Mouse (Mus musculus): ENCODE results near the gene Gnl1.
A peak's percentile ranks its signal among the peaks of the same experiment; 100 is the strongest.
"Not testable (repeated sequence)": the region's sequence is repeated elsewhere in the genome, so short reads cannot be mapped to it uniquely, and the experiment has no call there.

Gnl1 gene

GRCm38 (mm10) chr17:35994879-35995240 lies 15.2 kb downstream of the Gnl1 start:
- DNase-seq: no peak

GRCm38 (mm10) chr17:35996949-35997348 lies 17.3 kb downstream of the Gnl1 start:
- peak; percentile 95 to 98 for DNase-seq

GRCm38 (mm10) chr17:35997713-35998510 lies 18.3 kb downstream of the Gnl1 start:
- peak; percentile 60 to 63 for DNase-seq

- no peak for DNase-seq
These were observed 19.1 kb downstream of the Gnl1 start for GRCm38 (mm10) chr17:35998545-35999305.

- DNase-seq: no peak
These were observed 19.7 kb downstream of the Gnl1 start for GRCm38 (mm10) chr17:35999356-35999755.

GRCm38 (mm10) chr17:36000349-36000748 lies 20.7 kb downstream of the Gnl1 start:
- no peak for DNase-seq

- DNase-seq: no peak
These were observed 21.7 kb downstream of the Gnl1 start for GRCm38 (mm10) chr17:36001121-36001897.

GRCm38 (mm10) chr17:36001966-36002365 lies 22.3 kb downstream of the Gnl1 start:
- no peak for DNase-seq

- DNase-seq: no peak
These were observed 23.7 kb downstream of the Gnl1 start for GRCm38 (mm10) chr17:36003331-36003730.

GRCm38 (mm10) chr17:36004409-36004808 lies 24.8 kb downstream of the Gnl1 start:
- DNase-seq: not testable (repeated sequence)

- DNase-seq: no peak
These were observed 35.3 kb downstream of the Gnl1 start for GRCm38 (mm10) chr17:36014977-36015376.

GRCm38 (mm10) chr17:36017046-36017445 lies 37.4 kb downstream of the Gnl1 start:
- DNase-seq: no peak

- DNase-seq: peak; percentile 51 to 69
These were observed 39.3 kb downstream of the Gnl1 start for GRCm38 (mm10) chr17:36018979-36019378.

- no peak for DNase-seq
These were observed 39.9 kb downstream of the Gnl1 start for GRCm38 (mm10) chr17:36019519-36019918.

GRCm38 (mm10) chr17:36020191-36021073 lies 40.8 kb downstream of the Gnl1 start, which contains the start of gene H2-T24:
H2-T24 (minus strand) TSS chr17:36020560.
- DNase-seq: peak; percentile 82 to 84

GRCm38 (mm10) chr17:36021309-36021708 lies 41.7 kb downstream of the Gnl1 start:
- no peak for DNase-seq

GRCm38 (mm10) chr17:36022098-36022497 lies 42.4 kb downstream of the Gnl1 start:
- no peak for DNase-seq

GRCm38 (mm10) chr17:36022922-36023321 lies 43.3 kb downstream of the Gnl1 start:
- no peak for DNase-seq

GRCm38 (mm10) chr17:36023710-36024654 lies 44.3 kb downstream of the Gnl1 start:
- peak; percentile 48 to 67 for DNase-seq

- DNase-seq: no peak
These were observed 45.5 kb downstream of the Gnl1 start for GRCm38 (mm10) chr17:36025197-36025596.

GRCm38 (mm10) chr17:36025901-36026300 lies 46.2 kb downstream of the Gnl1 start:
- no peak for DNase-seq

Data from lung, adult 18-20 months (tissue).